Mouse (Mus musculus): ENCODE measurements around the gene Dock1. TPM values are rescaled to one million over a fixed set of nuclear protein-coding genes. Genes with fewer than 3 reads are reported as not detected.
A peak's percentile ranks its signal among the peaks of the same experiment; 100 is the strongest.

Gene Dock1
- polyA plus RNA-seq, 1 experiment, result 19.6 TPM

DNA sequence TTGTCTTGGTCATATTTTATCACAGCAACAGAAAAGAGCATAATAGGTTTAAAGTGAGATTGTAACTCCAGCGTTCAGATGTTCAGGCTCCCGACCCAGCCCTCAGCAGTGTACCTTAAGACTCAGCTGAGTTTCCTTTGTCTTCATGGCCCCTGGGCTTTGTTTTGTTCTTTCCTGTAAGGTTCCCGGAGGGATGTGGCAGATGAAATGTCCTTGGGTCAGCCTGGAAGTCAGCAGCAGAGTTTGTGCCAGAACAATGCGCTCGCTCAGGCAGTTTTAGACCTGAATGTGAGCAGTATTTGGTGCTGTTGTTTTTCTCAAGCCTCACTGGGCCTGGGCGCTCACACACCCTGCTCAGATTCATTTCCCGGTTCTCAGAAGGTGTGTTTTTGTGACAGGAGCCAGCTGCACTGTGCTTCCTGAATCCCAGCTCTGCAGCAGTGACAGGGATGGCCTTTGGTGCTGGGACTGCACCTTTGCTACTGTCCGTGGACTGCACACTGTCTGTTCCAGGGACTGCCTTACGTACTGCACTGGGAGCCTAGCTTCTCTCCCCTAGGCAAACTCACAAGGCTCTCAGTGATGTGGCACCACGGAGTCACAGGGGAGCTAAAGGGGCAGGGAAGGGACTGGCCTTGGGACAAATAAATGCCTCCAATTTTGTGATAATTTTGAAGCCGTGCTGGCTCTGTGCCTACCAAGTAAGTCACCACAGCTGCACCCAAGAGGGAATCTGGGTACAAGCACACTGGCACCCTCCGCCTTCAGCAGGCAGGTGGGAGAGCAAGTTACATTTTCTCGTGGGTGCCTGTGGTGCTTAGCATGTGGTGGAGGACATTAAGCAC is 9.1 kb downstream of the Dock1 start:
- H3K4me3 ChIP-seq (ENCODE audit: insufficient read depth, low read depth, low read length), result no peak overlapping the region
- H3K36me3 ChIP-seq (ENCODE audit: control insufficient read depth, insufficient read depth, low read length), result no peaks in the 10 kb centered on the region
- peaks cover 29% of the 10 kb centered on the region for H3K4me1 ChIP-seq (ENCODE audit: control insufficient read depth, insufficient read depth, low read length)
- TF ChIP-seq POLR2A (IDR thresholded peaks at IDR 0.05; ENCODE audit: low read depth, low read length) (no peak), CTCF (conservative IDR thresholded peaks at IDR 0.05; ENCODE audit: insufficient read depth, insufficient read length, low read depth, low read length) (no peak)
- H3K27me3 ChIP-seq (replicated peaks; ENCODE audit: control insufficient read depth, insufficient read depth, low read length), result no peaks in the 10 kb centered on the region
- 40% methylated on average over 13 of the region's 13 CpGs for WGBS
- DNase-seq, result peak; percentile 64
- H3K27ac ChIP-seq (ENCODE audit: insufficient read depth, low read depth, low read length), result peak overlapping the region; percentile 49

DNA sequence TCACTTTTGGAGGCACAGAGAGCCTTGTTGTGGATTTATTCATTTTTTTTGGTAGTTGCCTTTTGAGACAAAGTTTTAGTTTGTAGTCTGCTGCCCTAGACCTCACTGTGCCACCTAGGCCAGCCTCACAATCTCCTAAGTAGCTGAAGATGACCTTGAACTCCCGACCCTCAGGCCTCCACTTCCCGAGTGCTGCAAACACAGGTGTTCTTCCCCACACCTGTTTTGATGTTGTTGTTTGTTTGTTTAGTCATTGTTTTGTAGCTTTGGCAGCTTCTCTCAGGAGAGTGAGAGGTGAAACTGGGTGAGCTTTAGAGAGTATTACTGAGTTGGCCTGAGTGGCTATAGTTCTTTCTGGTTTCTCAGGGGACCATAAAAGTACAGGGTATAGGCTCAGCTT is 9.7 kb downstream of the Dock1 start:
- no peaks in the 10 kb centered on the region for H3K27me3 ChIP-seq (replicated peaks; ENCODE audit: control insufficient read depth, insufficient read depth, low read length)
- peaks cover 28% of the 10 kb centered on the region for H3K4me1 ChIP-seq (ENCODE audit: control insufficient read depth, insufficient read depth, low read length)
- peak overlapping the region; percentile 49; the same call in 1 of the 2 replicates for H3K27ac ChIP-seq (ENCODE audit: insufficient read depth, low read depth, low read length)
- no peaks in the 10 kb centered on the region for H3K36me3 ChIP-seq (ENCODE audit: control insufficient read depth, insufficient read depth, low read length)
- TF ChIP-seq CTCF (conservative IDR thresholded peaks at IDR 0.05; ENCODE audit: insufficient read depth, insufficient read length, low read depth, low read length) (no peak), POLR2A (IDR thresholded peaks at IDR 0.05; ENCODE audit: low read depth, low read length) (no peak)
- DNase-seq, result no peak
- 60% methylated on average over 2 of the region's 2 CpGs for WGBS
- H3K4me3 ChIP-seq (ENCODE audit: insufficient read depth, low read depth, low read length), result no peak overlapping the region

DNA sequence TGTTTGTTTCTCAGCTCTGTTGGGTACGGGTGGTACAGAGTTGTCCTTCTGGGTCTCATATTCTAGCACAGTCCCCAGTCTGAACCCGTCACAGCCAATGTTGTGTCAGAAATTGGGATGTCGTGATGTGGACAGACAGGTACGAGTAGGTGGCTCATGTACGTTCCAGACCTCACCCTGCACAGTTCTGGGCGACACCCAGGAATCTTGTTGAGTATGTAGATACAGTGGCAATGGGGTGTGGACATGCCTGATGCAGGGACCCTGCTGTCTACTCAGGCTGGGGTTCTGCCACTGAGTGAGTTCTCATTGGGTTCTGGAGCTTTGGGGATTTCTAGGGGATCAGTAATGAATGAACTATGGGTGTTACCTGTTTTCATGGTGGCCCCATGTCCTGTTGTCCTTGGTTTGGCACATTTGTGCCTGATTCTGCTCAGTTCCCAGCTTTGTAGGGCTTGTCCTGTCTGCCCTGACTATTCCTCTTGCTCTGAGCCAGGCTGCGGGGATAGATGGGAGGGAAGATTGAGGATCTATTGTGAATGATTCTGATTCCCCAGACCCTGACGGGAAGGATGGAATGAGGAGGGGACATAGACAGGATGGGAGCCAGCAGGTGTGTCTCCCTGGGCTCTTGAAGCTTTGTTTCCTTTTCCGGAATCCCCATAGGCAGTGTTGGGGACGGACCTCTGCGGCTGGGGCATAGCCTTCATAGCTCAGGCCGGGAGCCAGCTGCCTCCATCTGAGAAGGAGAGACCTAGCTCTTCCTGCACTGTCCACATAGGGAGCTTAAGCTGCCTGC is 11.5 kb downstream of the Dock1 start:
- Histone ChIP-seq H3K27me3 (replicated peaks; ENCODE audit: control insufficient read depth, insufficient read depth, low read length) (no peaks in the 10 kb centered on the region), H3K36me3 (ENCODE audit: control insufficient read depth, insufficient read depth, low read length) (no peaks in the 10 kb centered on the region), H3K4me3 (ENCODE audit: insufficient read depth, low read depth, low read length) (no peak overlapping the region), H3K27ac (ENCODE audit: insufficient read depth, low read depth, low read length) (no peak overlapping the region), H3K4me1 (ENCODE audit: control insufficient read depth, insufficient read depth, low read length) (peaks cover 28% of the 10 kb centered on the region)
- DNase-seq, result no peak
- 88% methylated on average over 12 of the region's 12 CpGs for WGBS
- no peak for TF ChIP-seq POLR2A (IDR thresholded peaks at IDR 0.05; ENCODE audit: low read depth, low read length)
- TF ChIP-seq CTCF (conservative IDR thresholded peaks at IDR 0.05; ENCODE audit: insufficient read depth, insufficient read length, low read depth, low read length), result no peak

DNA sequence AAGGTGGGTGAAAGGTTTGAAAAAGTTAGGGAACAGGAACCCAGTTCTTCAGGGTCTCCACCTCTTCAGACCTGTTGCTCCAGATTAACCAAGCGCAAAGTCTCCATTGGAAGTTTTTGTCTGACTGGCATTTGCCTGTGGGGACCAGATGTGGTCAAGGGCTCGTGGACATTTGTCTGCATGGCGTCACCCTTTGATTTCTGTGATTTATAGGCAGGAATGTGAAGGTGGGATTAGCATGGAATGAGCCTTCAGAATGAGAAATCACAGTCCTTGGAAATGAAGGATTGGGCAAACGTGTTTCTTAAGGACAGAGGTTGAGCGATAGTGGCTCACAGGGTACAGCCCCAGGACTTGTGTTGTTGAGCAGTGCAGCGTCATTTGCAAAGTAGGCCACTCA is 17.9 kb downstream of the Dock1 start:
- WGBS, result 67% methylated on average over 6 of the region's 6 CpGs
- Histone ChIP-seq H3K27ac (ENCODE audit: insufficient read depth, low read depth, low read length) (no peak overlapping the region), H3K4me1 (ENCODE audit: control insufficient read depth, insufficient read depth, low read length) (0 out of 2 replicates have a peak, but pooled peaks cover 3% of the 10 kb centered on the region), H3K36me3 (ENCODE audit: control insufficient read depth, insufficient read depth, low read length) (no peaks in the 10 kb centered on the region), H3K27me3 (replicated peaks; ENCODE audit: control insufficient read depth, insufficient read depth, low read length) (no peaks in the 10 kb centered on the region), H3K4me3 (ENCODE audit: insufficient read depth, low read depth, low read length) (no peak overlapping the region)
- no peak for DNase-seq
- no peak for TF ChIP-seq CTCF (conservative IDR thresholded peaks at IDR 0.05; ENCODE audit: insufficient read depth, insufficient read length, low read depth, low read length)
- no peak for TF ChIP-seq POLR2A (IDR thresholded peaks at IDR 0.05; ENCODE audit: low read depth, low read length)

DNA sequence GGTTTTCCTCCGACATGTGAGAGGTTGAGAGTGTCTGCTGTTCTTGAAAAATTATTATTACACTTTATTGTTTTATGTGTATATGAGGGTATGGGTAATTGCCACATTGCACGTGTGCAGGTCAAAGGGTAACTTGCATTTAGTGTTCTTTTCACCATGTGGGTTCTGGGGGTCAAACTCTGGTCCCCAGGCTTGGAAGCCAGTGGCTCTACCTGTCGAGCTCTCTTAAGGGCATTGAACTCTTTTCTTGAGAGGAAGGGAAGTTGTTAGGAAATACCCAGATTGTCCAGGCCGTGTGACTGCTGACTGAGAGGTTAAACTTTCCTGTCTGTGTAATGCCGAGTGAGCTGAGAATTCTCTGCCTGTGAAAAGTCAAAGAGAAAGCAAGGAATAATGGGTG is 19.7 kb downstream of the Dock1 start:
- WGBS, result 46% methylated on average over 5 of the region's 5 CpGs
- Histone ChIP-seq H3K27me3 (replicated peaks; ENCODE audit: control insufficient read depth, insufficient read depth, low read length) (no peaks in the 10 kb centered on the region), H3K36me3 (ENCODE audit: control insufficient read depth, insufficient read depth, low read length) (no peaks in the 10 kb centered on the region), H3K4me3 (ENCODE audit: insufficient read depth, low read depth, low read length) (no peak overlapping the region), H3K4me1 (ENCODE audit: control insufficient read depth, insufficient read depth, low read length) (0 out of 2 replicates have a peak, but pooled peaks cover 11% of the 10 kb centered on the region), H3K27ac (ENCODE audit: insufficient read depth, low read depth, low read length) (no peak overlapping the region)
- no peak for TF ChIP-seq CTCF (conservative IDR thresholded peaks at IDR 0.05; ENCODE audit: insufficient read depth, insufficient read length, low read depth, low read length)
- no peak for TF ChIP-seq POLR2A (IDR thresholded peaks at IDR 0.05; ENCODE audit: low read depth, low read length)
- DNase-seq, result no peak

DNA sequence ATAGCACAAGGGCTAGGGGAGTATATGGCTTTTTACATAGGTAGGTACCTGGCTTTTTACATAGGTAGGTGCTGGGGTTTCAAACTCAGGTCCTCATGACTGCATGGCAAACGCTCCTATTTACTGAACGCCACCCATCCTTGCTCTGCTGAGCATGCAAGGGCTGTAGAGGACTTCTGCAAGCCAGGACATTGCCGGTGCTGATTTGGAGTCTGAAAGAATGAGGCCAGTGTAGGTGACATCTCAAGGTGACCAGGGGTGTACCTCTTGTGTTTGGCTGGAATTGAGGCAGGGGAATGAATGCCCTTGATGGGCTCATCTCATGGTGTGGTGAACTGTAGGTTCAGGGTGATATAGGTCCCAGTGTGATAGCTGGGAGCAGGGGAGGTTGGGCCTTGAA is 20.4 kb downstream of the Dock1 start:
- Histone ChIP-seq H3K4me1 (ENCODE audit: control insufficient read depth, insufficient read depth, low read length) (0 out of 2 replicates have a peak, but pooled peaks cover 13% of the 10 kb centered on the region), H3K36me3 (ENCODE audit: control insufficient read depth, insufficient read depth, low read length) (no peaks in the 10 kb centered on the region), H3K27me3 (replicated peaks; ENCODE audit: control insufficient read depth, insufficient read depth, low read length) (no peaks in the 10 kb centered on the region), H3K27ac (ENCODE audit: insufficient read depth, low read depth, low read length) (no peak overlapping the region), H3K4me3 (ENCODE audit: insufficient read depth, low read depth, low read length) (no peak overlapping the region)
- DNase-seq, result no peak
- TF ChIP-seq POLR2A (IDR thresholded peaks at IDR 0.05; ENCODE audit: low read depth, low read length) (no peak), CTCF (conservative IDR thresholded peaks at IDR 0.05; ENCODE audit: insufficient read depth, insufficient read length, low read depth, low read length) (no peak)
- 81% methylated on average over 3 of the region's 3 CpGs for WGBS

DNA sequence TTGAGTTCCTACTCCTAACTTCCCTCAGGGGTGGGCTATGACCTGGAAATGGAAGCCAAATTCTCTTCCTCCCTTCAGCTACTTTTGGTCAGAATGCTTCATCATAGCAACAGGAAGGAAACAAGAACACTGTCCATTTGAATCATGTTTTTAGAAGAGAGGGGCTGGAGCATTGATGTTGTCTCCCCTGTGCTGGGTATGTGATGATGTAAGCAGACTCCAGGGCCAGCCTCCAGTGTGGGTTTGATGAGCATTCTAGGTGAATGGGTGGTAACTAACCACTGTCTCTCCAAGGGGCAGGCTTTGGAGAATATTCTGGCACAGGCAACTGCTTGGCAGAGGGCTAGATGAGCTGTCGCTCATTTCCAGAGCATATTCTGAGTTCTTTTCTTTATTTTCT is 22.9 kb downstream of the Dock1 start:
- WGBS, result 86% methylated on average over 1 of the region's 1 CpGs
- DNase-seq, result no peak
- H3K4me3 ChIP-seq (ENCODE audit: insufficient read depth, low read depth, low read length), result no peak overlapping the region
- TF ChIP-seq CTCF (conservative IDR thresholded peaks at IDR 0.05; ENCODE audit: insufficient read depth, insufficient read length, low read depth, low read length) (no peak), POLR2A (IDR thresholded peaks at IDR 0.05; ENCODE audit: low read depth, low read length) (no peak)
- H3K36me3 ChIP-seq (ENCODE audit: control insufficient read depth, insufficient read depth, low read length), result no peaks in the 10 kb centered on the region
- no peaks in the 10 kb centered on the region for H3K27me3 ChIP-seq (replicated peaks; ENCODE audit: control insufficient read depth, insufficient read depth, low read length)
- H3K27ac ChIP-seq (ENCODE audit: insufficient read depth, low read depth, low read length), result peak overlapping the region; percentile 26; the same call in 1 of the 2 replicates
- peaks cover 23% of the 10 kb centered on the region for H3K4me1 ChIP-seq (ENCODE audit: control insufficient read depth, insufficient read depth, low read length)
